Mouse (Mus musculus) large intestine, adult 2 months (tissue): Measurements from ENCODE around the gene Ahctf1. TPM values are rescaled to one million over a fixed set of nuclear protein-coding genes. Genes with fewer than 3 reads are reported as not detected.

Experiments
- DNase-seq: peaks from one replicate; pipeline ENCODE4 v3.0.0-alpha.2; 2012; ENCODE audit warnings: low read depth, low spot score
- WGBS: fragments of 180-500 bp; shearing (Covaris S2); methylation state at CpG from one replicate; pipeline ENCODE4 v1.1.7; 2018; 5-methylcytosine and 5-hydroxymethylcytosine counted together
- polyA plus RNA-seq: library from polyadenylated mRNA; depleted of rRNA; stranded (reverse); fragments of >200 nt; gene quantifications from 2 replicates; pipeline ENCODE4 v1.2.3, GENCODE M21; 2012

The Ahctf1 gene
- polyA plus RNA-seq, 1 experiment, result 4.9 TPM

GRCm38 (mm10) chr1:179807468-179807867 is 4.0 kb upstream of the Ahctf1 start:
- WGBS, result 87% methylated on average over 4 of the region's 4 CpGs
- DNase-seq, result no peak

GRCm38 (mm10) chr1:179805751-179806150 is 2.3 kb upstream of the Ahctf1 start:
- 77% methylated on average over 5 of the region's 5 CpGs for WGBS
- no peak for DNase-seq

- 26% methylated on average over 11 of the region's 11 CpGs for WGBS
- no peak for DNase-seq
Observed at GRCm38 (mm10) chr1:179804140-179804881, 831 bp upstream of the Ahctf1 start.

- WGBS, result under 1% methylated on average over 94 of the region's 94 CpGs
- DNase-seq, result no peak
Observed at GRCm38 (mm10) chr1:179802610-179803512, 619 bp downstream of the Ahctf1 start, which contains the start of gene Gm10518. TSS of gene Gm10518 (plus strand) at chr1:179803376.

GRCm38 (mm10) chr1:179798794-179799193 is 4.7 kb downstream of the Ahctf1 start:
- no peak for DNase-seq

GRCm38 (mm10) chr1:179787281-179787680 is 16.2 kb downstream of the Ahctf1 start:
- WGBS, result 79% methylated on average over 4 of the region's 4 CpGs

GRCm38 (mm10) chr1:179785502-179785901 is 18.0 kb downstream of the Ahctf1 start:
- 89% methylated on average over 5 of the region's 5 CpGs for WGBS
- no peak for DNase-seq

More at GRCm38 (mm10) chr1:179787281-179787680, 16.2 kb downstream of the Ahctf1 start:
- no peak for DNase-seq

- 86% methylated on average over 4 of the region's 4 CpGs for WGBS
- no peak for DNase-seq
Observed at GRCm38 (mm10) chr1:179784098-179784497, 19.4 kb downstream of the Ahctf1 start.

GRCm38 (mm10) chr1:179776831-179777230 is 26.6 kb downstream of the Ahctf1 start:
- DNase-seq, result no peak
- WGBS, result 91% methylated on average over 8 of the region's 8 CpGs

GRCm38 (mm10) chr1:179760553-179760952 is 42.9 kb downstream of the Ahctf1 start:
- WGBS, result 90% methylated on average over 4 of the region's 4 CpGs
- DNase-seq, result no peak

- WGBS, result 94% methylated on average over 5 of the region's 5 CpGs
Observed at GRCm38 (mm10) chr1:179760086-179760485, 43.4 kb downstream of the Ahctf1 start.

GRCm38 (mm10) chr1:179756477-179756876 is 47.0 kb downstream of the Ahctf1 start:
- DNase-seq, result no peak

More at GRCm38 (mm10) chr1:179760086-179760485, 43.4 kb downstream of the Ahctf1 start:
- no peak for DNase-seq

GRCm38 (mm10) chr1:179753006-179753405 is 50.5 kb downstream of the Ahctf1 start:
- 81% methylated on average over 8 of the region's 8 CpGs for WGBS
- no peak for DNase-seq

- whole genome bisulfite sequencing, result 97% methylated on average over 11 of the region's 11 CpGs
- DNase-seq, result no peak
Observed at GRCm38 (mm10) chr1:179752276-179752675, 51.2 kb downstream of the Ahctf1 start.

- 94% methylated on average over 9 of the region's 9 CpGs for WGBS
- DNase-seq, result no peak
Observed at GRCm38 (mm10) chr1:179745171-179745570, 58.3 kb downstream of the Ahctf1 start, which contains the start of gene Kif28. TSS of gene Kif28 (minus strand) at chr1:179745271.

GRCm38 (mm10) chr1:179743593-179744193 is 59.8 kb downstream of the Ahctf1 start:
- no peak for DNase-seq

GRCm38 (mm10) chr1:179736483-179736882 is 67.0 kb downstream of the Ahctf1 start:
- DNase-seq, result no peak
- WGBS, result 92% methylated on average over 3 of the region's 3 CpGs

More at GRCm38 (mm10) chr1:179743593-179744193, 59.8 kb downstream of the Ahctf1 start:
- WGBS, result 31% methylated on average over 4 of the region's 4 CpGs

- DNase-seq, result no peak
- 33% methylated on average over 15 of the region's 15 CpGs for WGBS
Observed at GRCm38 (mm10) chr1:179734500-179735474, 68.7 kb downstream of the Ahctf1 start.

- DNase-seq, result no peak
- WGBS, result 88% methylated on average over 3 of the region's 3 CpGs
Observed at GRCm38 (mm10) chr1:179731391-179731790, 72.1 kb downstream of the Ahctf1 start.
